Mouse (Mus musculus) spleen, postnatal 10 days (tissue): Measurements from ENCODE around the gene Sgms2.

Experiments
- DNase-seq, 2 experiments: peaks; one replicate each; pipeline ENCODE4 v3.0.0; 2021 to 2022; ENCODE audit warnings: low spot score in 2 of 2

Gene Sgms2

GRCm38 (mm10) chr3:131488403-131488802, 2.8 kb downstream of the Sgms2 start:
- no peak for DNase-seq

GRCm38 (mm10) chr3:131485388-131485787, 5.8 kb downstream of the Sgms2 start:
- DNase-seq: no peak

GRCm38 (mm10) chr3:131483650-131484049, 7.6 kb downstream of the Sgms2 start:
- DNase-seq: no peak

GRCm38 (mm10) chr3:131481976-131482712, 9.1 kb downstream of the Sgms2 start:
- no peak for DNase-seq

GRCm38 (mm10) chr3:131480659-131481058, 10.6 kb downstream of the Sgms2 start:
- peak in 1 of 2 experiments; percentile 22 for DNase-seq

- no peak for DNase-seq
These were observed 11.8 kb downstream of the Sgms2 start for GRCm38 (mm10) chr3:131479415-131479814.

- no peak for DNase-seq
These were observed 15.2 kb downstream of the Sgms2 start for GRCm38 (mm10) chr3:131476002-131476401.

GRCm38 (mm10) chr3:131474526-131474925, 16.7 kb downstream of the Sgms2 start:
- peak; percentile 12 to 38 for DNase-seq

- DNase-seq: no peak
These were observed 17.7 kb downstream of the Sgms2 start for GRCm38 (mm10) chr3:131473496-131473895.

- DNase-seq: no peak
These were observed 19.4 kb downstream of the Sgms2 start for GRCm38 (mm10) chr3:131471836-131472235.

- no peak for DNase-seq
These were observed 19.8 kb downstream of the Sgms2 start for GRCm38 (mm10) chr3:131471435-131471834.

- DNase-seq: no peak
These were observed 20.4 kb downstream of the Sgms2 start for GRCm38 (mm10) chr3:131470837-131471236.

- no peak for DNase-seq
These were observed 21.6 kb downstream of the Sgms2 start for GRCm38 (mm10) chr3:131469636-131470035.

- no peak for DNase-seq
These were observed 24.8 kb downstream of the Sgms2 start for GRCm38 (mm10) chr3:131466371-131466770.

- no peak for DNase-seq
These were observed 25.5 kb downstream of the Sgms2 start for GRCm38 (mm10) chr3:131465536-131466260.

- DNase-seq: no peak
These were observed 118.2 kb downstream of the Sgms2 start for GRCm38 (mm10) chr3:131372996-131373395.

- DNase-seq: no peak
These were observed 122.5 kb downstream of the Sgms2 start for GRCm38 (mm10) chr3:131368678-131369077.

- no peak for DNase-seq
These were observed 123.8 kb downstream of the Sgms2 start for GRCm38 (mm10) chr3:131367452-131367851.

- no peak for DNase-seq
These were observed 126.4 kb downstream of the Sgms2 start for GRCm38 (mm10) chr3:131364632-131365446.

GRCm38 (mm10) chr3:131364194-131364593, 127.0 kb downstream of the Sgms2 start:
- DNase-seq: no peak

- DNase-seq: no peak
These were observed 127.6 kb downstream of the Sgms2 start for GRCm38 (mm10) chr3:131363602-131364001.

- no peak for DNase-seq
These were observed 129.3 kb downstream of the Sgms2 start for GRCm38 (mm10) chr3:131361960-131362359.
